Mouse (Mus musculus): ENCODE measurements at regions not wholly inside any gene's neighbourhood (a gene's known extent, or its start where the extent isn't known, plus 50 kb on each side); places are given as distances from the start of the nearest gene placed in this dataset.
A peak's percentile ranks its signal among the peaks of the same experiment; 100 is the strongest.
"Not testable (repeated sequence)": the region's sequence is repeated elsewhere in the genome, so short reads cannot be mapped to it uniquely, and the experiment has no call there.

- DNase-seq (ENCODE audit: low spot score in 2 of 2): no peak
Measured at GRCm38 (mm10) chr7:116596914-116597313, 92.7 kb downstream of the Nucb2 start.

GRCm38 (mm10) chr7:116600340-116600739, 96.2 kb downstream of the Nucb2 start:
- DNase-seq (ENCODE audit: low spot score in 2 of 2): no peak

GRCm38 (mm10) chr7:116603167-116603839, 99.1 kb downstream of the Nucb2 start:
- DNase-seq (ENCODE audit: low spot score in 2 of 2): peak in 1 of 2 experiments; percentile 8

- peak in 1 of 2 experiments; percentile 11 for DNase-seq (ENCODE audit: low spot score in 2 of 2)
Measured at GRCm38 (mm10) chr7:116603840-116604194, 99.6 kb downstream of the Nucb2 start.

GRCm38 (mm10) chr7:116606255-116606654, 102.1 kb downstream of the Nucb2 start:
- no peak for DNase-seq (ENCODE audit: low spot score in 2 of 2)

GRCm38 (mm10) chr7:116606751-116607483, 102.7 kb downstream of the Nucb2 start:
- DNase-seq (ENCODE audit: low spot score in 2 of 2): no peak

GRCm38 (mm10) chr7:116607628-116608225, 103.6 kb downstream of the Nucb2 start:
- no peak for DNase-seq (ENCODE audit: low spot score in 2 of 2)

- DNase-seq (ENCODE audit: low spot score in 2 of 2): peak; percentile 8 to 47
Measured at GRCm38 (mm10) chr7:116608350-116609085, 104.3 kb downstream of the Nucb2 start.

GRCm38 (mm10) chr7:116609406-116609805, 105.2 kb downstream of the Nucb2 start:
- no peak for DNase-seq (ENCODE audit: low spot score in 2 of 2)

GRCm38 (mm10) chr7:116609906-116610305, 105.7 kb downstream of the Nucb2 start:
- no peak for DNase-seq (ENCODE audit: low spot score in 2 of 2)

- DNase-seq (ENCODE audit: low spot score in 2 of 2): no peak
Measured at GRCm38 (mm10) chr7:116615984-116616383, 111.8 kb downstream of the Nucb2 start.

- DNase-seq (ENCODE audit: low spot score in 2 of 2): no peak
Measured at GRCm38 (mm10) chr7:116619636-116620035, 115.5 kb downstream of the Nucb2 start.

GRCm38 (mm10) chr7:116620381-116620780, 116.2 kb downstream of the Nucb2 start:
- DNase-seq (ENCODE audit: low spot score in 2 of 2): peak; percentile 75 to 81

GRCm38 (mm10) chr7:116633210-116633609, 129.0 kb downstream of the Nucb2 start:
- DNase-seq (ENCODE audit: low spot score in 2 of 2): no peak

GRCm38 (mm10) chr7:116644902-116645650, 140.9 kb downstream of the Nucb2 start:
- DNase-seq (ENCODE audit: low spot score in 2 of 2): peak; percentile 7 to 27

GRCm38 (mm10) chr7:116654466-116654865, 150.3 kb downstream of the Nucb2 start:
- no peak for DNase-seq (ENCODE audit: low spot score in 2 of 2)

GRCm38 (mm10) chr7:116657040-116657439, 152.9 kb downstream of the Nucb2 start:
- not testable (repeated sequence) for DNase-seq (ENCODE audit: low spot score in 2 of 2)

- DNase-seq (ENCODE audit: low spot score in 2 of 2): no peak
Measured at GRCm38 (mm10) chr7:116665581-116665980, 161.4 kb downstream of the Nucb2 start.

GRCm38 (mm10) chr7:116674199-116675019, 170.2 kb downstream of the Nucb2 start:
- no peak for DNase-seq (ENCODE audit: low spot score in 2 of 2)

GRCm38 (mm10) chr7:116676696-116677095, 172.5 kb downstream of the Nucb2 start:
- no peak for DNase-seq (ENCODE audit: low spot score in 2 of 2)
